Mouse (Mus musculus) spleen, adult 18-20 months (tissue): Measurements from ENCODE around the gene 4930415O20Rik.
"Not testable (repeated sequence)": the region's sequence is repeated elsewhere in the genome, so short reads cannot be mapped to it uniquely, and the experiment has no call there.

Source experiments
- DNase-seq, 2 experiments: peaks; one replicate each; pipeline ENCODE4 v3.0.0; 2022; ENCODE audit warnings: mixed read lengths in 2 of 2

Gene 4930415O20Rik

GRCm38 (mm10) chr15:98569216-98569615, 1.6 kb upstream of the 4930415O20Rik start:
- no peak for DNase-seq

DNA sequence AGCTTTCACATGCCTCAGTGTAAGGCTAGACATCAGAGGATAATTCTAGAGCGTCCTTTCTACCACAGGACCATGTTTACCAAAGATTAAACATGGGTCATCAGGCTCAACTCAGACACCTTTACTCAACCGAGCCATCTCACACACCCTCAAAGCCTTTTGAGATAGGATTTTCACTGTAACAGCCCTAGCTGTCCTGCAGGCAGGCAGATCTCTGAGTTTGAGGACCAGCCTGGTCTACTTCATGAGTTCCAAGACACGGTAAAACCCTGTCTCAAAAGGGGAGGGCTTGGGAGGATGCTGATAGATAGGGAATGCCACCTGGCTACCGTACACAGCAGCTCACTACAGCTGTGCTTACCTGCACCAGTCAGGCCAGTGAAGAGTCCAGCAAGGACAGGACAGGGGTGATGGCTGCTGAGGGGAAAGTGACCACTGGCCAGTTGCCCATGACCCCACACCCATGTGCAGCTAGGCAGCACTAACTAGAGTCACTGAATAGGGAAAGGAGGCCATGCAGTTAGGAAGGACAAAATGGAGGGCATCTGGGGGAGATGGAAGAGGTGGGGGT, 924 bp upstream of the 4930415O20Rik start:
- DNase-seq: no peak

- no peak for DNase-seq
These were observed 2.5 kb downstream of the 4930415O20Rik start for GRCm38 (mm10) chr15:98573293-98573692.

GRCm38 (mm10) chr15:98579310-98579709, 8.5 kb downstream of the 4930415O20Rik start:
- no peak for DNase-seq

- peak; percentile 25 to 60 for DNase-seq
These were observed 9.1 kb downstream of the 4930415O20Rik start for GRCm38 (mm10) chr15:98579795-98580464.

DNA sequence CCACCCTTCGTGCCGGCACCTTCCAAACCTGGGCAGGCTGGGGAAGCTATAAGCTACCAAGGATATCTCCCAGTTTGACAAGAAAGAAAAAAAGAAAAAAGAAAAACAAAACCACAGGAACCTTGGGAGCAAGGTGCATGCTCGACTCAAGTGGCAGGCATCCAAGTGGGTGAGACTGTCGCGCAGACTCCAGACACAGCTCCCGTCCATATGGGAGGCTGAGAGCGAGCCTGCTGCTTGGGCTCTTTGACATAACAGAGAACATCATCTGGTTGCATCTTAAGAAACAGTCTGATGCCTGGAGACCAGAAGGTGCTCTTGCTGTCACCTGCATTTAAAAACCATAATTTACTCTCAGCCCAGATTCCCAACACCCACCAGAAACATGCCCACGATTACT, 11.6 kb downstream of the 4930415O20Rik start:
- DNase-seq: no peak

GRCm38 (mm10) chr15:98582996-98583395, 12.2 kb downstream of the 4930415O20Rik start:
- no peak for DNase-seq

DNA sequence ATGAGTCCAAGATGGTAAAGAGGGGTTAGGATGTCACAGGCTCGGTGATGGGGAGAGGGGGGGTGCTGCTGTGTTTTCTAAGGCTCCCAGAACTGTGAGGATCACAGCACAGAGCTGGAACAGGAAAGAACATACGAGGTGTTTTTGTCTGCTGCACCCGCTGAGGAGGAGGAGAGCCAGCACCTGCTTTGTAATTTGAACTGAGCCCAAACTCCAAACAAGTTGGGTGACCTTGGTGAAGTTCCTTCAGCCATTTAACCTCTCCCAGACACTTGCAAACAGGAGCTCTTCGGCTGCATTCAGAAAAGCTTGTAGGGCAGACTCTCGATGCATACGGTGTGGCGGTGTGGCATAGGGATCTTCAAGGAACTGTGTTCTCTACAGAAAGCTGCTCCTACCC, 14.6 kb downstream of the 4930415O20Rik start:
- DNase-seq: no peak

- DNase-seq: not testable (repeated sequence)
These were observed 15.3 kb downstream of the 4930415O20Rik start for GRCm38 (mm10) chr15:98586141-98586540.

GRCm38 (mm10) chr15:98587751-98588150, 16.9 kb downstream of the 4930415O20Rik start:
- DNase-seq: no peak

DNA sequence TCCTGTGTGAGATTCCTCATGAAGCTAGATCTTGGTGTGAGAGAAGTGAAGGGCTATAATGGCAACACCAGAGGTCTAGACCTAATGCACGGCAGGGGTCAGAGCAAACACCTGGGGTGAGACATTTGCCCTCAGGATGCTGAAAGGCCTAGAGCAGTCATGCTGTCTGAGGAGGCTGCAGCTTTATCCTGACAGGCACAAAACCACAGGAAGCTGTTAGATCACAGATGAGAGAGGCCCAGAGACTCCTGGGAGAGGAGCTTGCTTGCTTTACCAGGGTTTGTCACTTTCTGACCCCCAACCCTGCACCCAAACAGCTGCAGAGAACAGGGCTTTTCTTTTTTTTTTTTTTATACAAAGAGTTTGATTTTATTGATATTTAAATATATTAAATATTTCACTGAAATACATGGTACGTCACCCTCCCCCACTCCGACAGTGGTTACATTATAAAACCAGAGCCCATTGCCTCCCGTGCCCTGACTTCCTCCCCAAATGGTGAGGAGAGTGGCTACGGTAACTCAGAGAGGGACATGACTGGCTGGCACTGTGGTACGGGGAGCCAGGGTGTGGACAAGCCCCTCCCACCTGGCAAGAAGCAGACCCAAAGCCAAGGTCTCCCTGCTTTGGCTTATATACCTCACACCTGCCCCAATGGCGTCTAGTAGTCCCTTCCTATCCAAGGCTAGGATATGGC, 19.0 kb downstream of the 4930415O20Rik start:
- no peak for DNase-seq

DNA sequence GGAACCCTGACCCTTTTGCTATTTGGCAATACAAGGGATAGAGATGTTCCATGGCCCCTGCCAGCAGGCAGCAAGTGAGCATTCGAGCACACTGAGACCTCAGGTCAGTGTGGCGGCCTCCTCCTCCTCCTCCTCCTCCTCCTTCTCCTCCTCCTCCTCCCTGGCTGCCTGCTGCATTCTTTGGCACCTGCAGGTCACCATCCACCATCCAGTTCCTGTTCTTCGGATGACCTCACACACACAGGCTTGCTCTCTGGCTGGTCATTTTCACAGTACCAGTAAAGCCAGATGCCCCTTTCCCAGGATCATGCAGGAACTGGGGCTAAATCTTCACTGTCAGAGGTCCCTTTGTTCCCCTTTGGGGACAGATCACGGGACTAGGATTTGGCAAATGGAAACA, 20.6 kb downstream of the 4930415O20Rik start:
- DNase-seq: no peak

GRCm38 (mm10) chr15:98594193-98594592, 23.4 kb downstream of the 4930415O20Rik start:
- no peak for DNase-seq

DNA sequence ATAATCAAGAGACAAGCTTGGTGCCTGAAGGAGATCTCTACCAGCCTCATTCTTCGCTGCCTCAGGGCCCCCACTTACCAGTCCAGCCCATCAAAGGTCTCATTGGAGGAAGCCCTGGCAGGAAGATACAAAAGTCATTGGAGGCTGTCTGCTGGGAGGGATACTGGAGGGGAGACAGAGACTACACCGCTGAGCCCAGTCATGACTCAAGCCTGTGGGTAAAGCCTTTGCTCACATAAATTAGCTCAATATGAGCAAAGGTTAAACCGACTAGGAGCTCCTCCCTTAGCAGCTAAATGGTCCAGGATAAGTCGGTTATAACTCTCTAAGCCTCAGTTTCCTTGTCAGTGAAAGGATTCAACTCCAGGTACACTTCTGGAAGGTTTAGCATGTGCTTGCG, 24.2 kb downstream of the 4930415O20Rik start:
- no peak for DNase-seq

DNA sequence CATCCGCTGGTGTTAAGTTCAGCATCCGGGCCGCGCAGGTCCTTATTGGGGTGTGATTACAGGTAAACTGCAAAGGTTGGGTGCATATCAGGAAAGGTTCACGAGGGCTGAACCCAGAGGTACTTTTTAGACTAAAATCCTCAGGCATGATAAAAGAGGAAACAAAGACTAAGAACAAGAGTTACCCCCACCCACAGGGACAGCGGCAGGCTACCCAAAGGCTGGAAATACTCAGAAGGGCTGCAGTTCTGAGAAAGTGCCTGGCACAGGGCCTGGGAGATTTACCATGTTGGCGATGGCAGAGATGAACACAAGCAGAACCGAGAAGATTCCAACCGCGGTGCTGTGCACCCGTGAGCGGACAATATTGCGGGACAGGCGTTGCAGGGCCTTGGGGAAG, 25.8 kb downstream of the 4930415O20Rik start:
- no peak for DNase-seq

- no peak for DNase-seq
These were observed 29.4 kb downstream of the 4930415O20Rik start for GRCm38 (mm10) chr15:98600036-98600709.

DNA sequence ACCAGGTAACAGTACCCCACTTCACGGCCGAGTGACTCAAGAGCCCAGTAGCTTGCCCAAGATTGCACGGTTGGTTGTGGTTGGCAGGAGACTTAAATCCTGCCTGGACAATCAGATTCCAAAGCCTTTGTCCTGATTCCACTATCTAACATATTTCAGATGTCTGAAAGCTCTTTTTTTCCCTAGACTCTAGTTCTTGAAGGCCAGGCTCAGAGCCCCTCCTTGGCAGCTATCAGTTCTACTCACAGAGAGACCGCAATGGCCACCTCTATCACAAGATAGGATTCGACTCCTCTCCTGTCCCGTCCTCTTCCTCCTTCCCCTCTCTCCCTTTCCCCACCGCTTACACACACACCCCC, 31.0 kb downstream of the 4930415O20Rik start:
- no peak for DNase-seq

GRCm38 (mm10) chr15:98602191-98602881, 31.5 kb downstream of the 4930415O20Rik start:
- no peak for DNase-seq

GRCm38 (mm10) chr15:98602921-98603458, 32.2 kb downstream of the 4930415O20Rik start:
- DNase-seq: no peak

DNA sequence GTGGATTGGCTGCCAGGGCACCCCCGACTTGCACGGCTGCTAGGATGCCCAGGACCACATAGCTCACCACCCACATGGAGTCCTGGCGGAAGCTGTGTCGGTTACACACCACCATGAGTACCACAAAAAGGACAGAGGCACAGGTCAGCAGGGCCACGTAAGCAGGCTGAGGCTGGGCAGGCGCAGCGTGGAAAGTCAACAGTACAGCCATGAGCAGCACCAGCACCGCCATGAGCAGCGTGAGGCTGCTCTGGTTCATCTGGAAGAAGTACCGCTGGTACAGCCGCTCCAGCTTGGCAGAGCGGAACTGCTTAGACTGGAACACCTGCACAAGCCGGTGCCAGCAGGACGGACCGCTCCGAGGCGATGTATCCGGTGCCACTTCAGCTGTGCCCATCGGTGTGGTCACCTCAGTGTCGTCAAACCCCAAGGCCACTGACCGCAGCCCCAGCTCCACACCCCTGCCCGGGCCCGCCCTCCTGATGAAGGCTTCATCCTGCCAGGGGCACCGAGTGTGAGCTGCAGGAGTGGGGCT, 33.3 kb downstream of the 4930415O20Rik start:
- no peak for DNase-seq

DNA sequence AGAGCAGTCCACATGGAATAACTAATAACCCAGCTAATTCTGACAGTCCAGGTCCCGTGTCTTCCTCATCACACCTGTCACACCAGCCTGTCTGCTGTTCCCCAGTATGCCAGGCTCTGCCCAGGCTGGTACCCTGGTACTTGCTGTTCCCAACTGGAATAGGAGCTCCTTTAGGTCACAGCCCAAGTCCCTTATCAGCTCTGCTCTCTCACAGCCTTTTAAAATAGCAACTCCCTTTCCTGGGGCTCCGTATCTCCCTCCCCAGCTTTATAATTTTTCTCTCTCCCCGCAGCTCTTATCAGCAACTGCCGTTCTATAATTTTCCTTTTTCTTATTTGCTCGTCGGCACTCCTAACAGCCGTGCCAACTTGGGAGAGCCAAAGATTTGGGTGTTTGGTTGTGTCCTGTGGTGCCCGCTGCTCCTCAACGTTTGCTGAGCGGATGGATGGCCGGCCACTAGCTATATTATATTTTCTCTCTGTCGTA, 35.3 kb downstream of the 4930415O20Rik start:
- no peak for DNase-seq

DNA sequence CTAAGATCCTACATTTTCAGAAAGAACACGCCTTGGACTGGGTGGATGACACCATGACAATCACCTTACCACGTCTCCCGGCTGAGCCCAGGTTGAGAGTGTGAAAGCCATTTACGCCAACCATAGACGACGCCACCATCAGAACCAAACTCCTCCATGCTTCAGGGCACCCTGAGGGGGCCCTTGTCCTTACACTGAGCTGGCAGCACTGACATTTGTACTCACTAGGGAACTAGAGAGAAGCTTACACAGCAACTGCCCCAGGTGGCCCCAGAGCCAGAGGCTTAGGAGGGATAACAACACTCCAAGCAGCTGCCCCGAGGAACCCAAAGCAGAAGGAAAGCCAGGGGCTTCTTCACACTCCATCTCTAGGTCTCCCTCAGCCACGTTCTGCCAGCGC, 35.9 kb downstream of the 4930415O20Rik start:
- DNase-seq: no peak
